Mouse (Mus musculus) heart, embryonic 15.5 days (tissue): ENCODE measurements around the gene A1bg. TPM values are rescaled to one million over a fixed set of nuclear protein-coding genes. Genes with fewer than 3 reads are reported as not detected.

Experiments used
- ATAC-seq: fragments of 200-750 bp; cut with Nextera tagmentation; replicated peaks from 2 replicates; pipeline ENCODE4 v1.8.0; 2017; ENCODE audit warnings: low read depth, moderate TSS enrichment; ENCODE audit not compliant: insufficient number of reproducible peaks, insufficient read depth, low FRiP score
- H3K27ac ChIP-seq: fragments of 300-500 bp; sonication (generic); 2 replicates; pipeline ENCODE4 v1.5.1; 2015; ENCODE audit warnings: mild to moderate bottlenecking, inconsistent platforms
- H3K27me3 ChIP-seq: fragments of 300-500 bp; sonication (generic); 2 replicates; pipeline ENCODE4 v1.6.1; 2015; ENCODE audit warnings: inconsistent platforms
- H3K36me3 ChIP-seq: fragments of 300-500 bp; sonication (generic); 2 replicates; pipeline ENCODE4 v1.6.1; 2015; ENCODE audit warnings: mild to moderate bottlenecking, inconsistent platforms
- H3K4me1 ChIP-seq: fragments of 300-500 bp; sonication (generic); replicated peaks from 2 replicates; pipeline ENCODE4 v1.6.1; 2015; ENCODE audit warnings: inconsistent platforms
- H3K4me2 ChIP-seq: fragments of 300-500 bp; sonication (generic); 2 replicates; pipeline ENCODE4 v1.6.1; 2015; ENCODE audit warnings: inconsistent platforms, mild to moderate bottlenecking, moderate library complexity
- H3K4me3 ChIP-seq: fragments of 300-500 bp; sonication (generic); 2 replicates; pipeline ENCODE4 v1.5.1; 2015; ENCODE audit warnings: mild to moderate bottlenecking, inconsistent platforms
- H3K9ac ChIP-seq: fragments of 300-500 bp; sonication (generic); 2 replicates; pipeline ENCODE4 v1.6.1; 2015; ENCODE audit warnings: mild to moderate bottlenecking, inconsistent platforms
- H3K9me3 ChIP-seq: fragments of 300-500 bp; sonication (generic); replicated peaks from 2 replicates; pipeline ENCODE4 v1.6.1; 2016; ENCODE audit warnings: inconsistent platforms
- WGBS: fragments of 180-500 bp; shearing (Covaris S2); methylation state at CpG from one replicate; pipeline ENCODE4 v1.1.7; 2015; ENCODE audit warnings: mixed read lengths; 5-methylcytosine and 5-hydroxymethylcytosine counted together
- polyA plus RNA-seq: library from polyadenylated mRNA; unstranded; fragments of >200 nt; fragmentation: Nextera tagmentation; extraction: Ambion mirVana; gene quantifications from 2 replicates; pipeline ENCODE4 v1.2.1, GENCODE M21; 2015

A1bg gene
- polyA plus RNA-seq, 1 experiment from 2014 or later: not detected

DNA sequence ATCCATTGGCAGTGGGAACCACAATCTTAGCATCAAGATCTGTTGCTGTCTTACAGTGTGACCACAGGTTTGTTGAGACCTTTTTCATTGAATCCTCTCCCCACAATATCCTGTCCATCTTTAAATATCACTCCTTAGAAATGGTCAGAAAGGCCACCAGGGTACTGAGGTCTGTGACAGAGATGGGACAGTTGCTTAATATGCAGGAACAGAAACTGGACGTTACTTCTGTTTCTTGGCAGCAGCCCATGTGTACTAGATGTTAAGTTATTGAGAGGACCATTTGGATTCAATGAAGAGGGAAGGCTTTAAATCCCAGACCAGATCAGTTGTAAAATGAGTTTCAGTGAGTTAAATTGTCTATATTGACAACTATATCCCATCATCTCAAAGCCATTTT, 67.7 kb downstream of the A1bg start:
- H3K9me3 ChIP-seq: no peaks in the 10 kb centered on the region; the same call in 1 of the 2 replicates
- no peaks in the 10 kb centered on the region for H3K27me3 ChIP-seq
- no peak for ATAC-seq
- H3K27ac ChIP-seq: no peak overlapping the region
- 62% methylated on average over 1 of the region's 1 CpGs for WGBS
- H3K9ac ChIP-seq: no peak overlapping the region
- H3K4me2 ChIP-seq: no peak overlapping the region
- peaks cover 6% of the 10 kb centered on the region; the same call in 1 of the 2 replicates for H3K4me1 ChIP-seq
- no peaks in the 10 kb centered on the region for H3K36me3 ChIP-seq
- no peak overlapping the region for H3K4me3 ChIP-seq

DNA sequence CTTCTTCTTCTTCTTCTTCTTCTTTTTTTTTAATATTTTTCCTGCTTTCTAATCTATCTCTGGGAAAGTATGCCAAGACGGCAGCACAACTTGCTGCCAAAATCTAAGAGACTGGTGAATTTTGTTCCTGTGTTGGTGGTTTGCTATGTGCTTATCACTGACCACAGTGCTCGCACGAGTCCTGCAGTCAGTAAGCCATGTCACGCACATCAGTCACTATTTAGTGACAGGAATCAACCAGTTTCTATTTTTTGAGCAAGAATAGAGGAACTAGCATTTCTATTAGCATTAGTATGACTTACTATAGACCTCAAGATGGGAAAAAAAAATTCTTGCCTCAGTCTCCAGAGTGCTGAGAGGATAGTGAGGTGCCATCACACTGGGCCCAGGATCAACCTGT, 68.7 kb downstream of the A1bg start:
- Histone ChIP-seq H3K27me3 (no peaks in the 10 kb centered on the region), H3K36me3 (no peaks in the 10 kb centered on the region), H3K4me2 (no peak overlapping the region), H3K4me1 (peaks cover 11% of the 10 kb centered on the region; the same call in 1 of the 2 replicates), H3K4me3 (no peak overlapping the region), H3K9me3 (no peaks in the 10 kb centered on the region; the same call in 1 of the 2 replicates), H3K27ac (no peak overlapping the region), H3K9ac (no peak overlapping the region)
- no peak for ATAC-seq
- WGBS: 78% methylated on average over 4 of the region's 4 CpGs

DNA sequence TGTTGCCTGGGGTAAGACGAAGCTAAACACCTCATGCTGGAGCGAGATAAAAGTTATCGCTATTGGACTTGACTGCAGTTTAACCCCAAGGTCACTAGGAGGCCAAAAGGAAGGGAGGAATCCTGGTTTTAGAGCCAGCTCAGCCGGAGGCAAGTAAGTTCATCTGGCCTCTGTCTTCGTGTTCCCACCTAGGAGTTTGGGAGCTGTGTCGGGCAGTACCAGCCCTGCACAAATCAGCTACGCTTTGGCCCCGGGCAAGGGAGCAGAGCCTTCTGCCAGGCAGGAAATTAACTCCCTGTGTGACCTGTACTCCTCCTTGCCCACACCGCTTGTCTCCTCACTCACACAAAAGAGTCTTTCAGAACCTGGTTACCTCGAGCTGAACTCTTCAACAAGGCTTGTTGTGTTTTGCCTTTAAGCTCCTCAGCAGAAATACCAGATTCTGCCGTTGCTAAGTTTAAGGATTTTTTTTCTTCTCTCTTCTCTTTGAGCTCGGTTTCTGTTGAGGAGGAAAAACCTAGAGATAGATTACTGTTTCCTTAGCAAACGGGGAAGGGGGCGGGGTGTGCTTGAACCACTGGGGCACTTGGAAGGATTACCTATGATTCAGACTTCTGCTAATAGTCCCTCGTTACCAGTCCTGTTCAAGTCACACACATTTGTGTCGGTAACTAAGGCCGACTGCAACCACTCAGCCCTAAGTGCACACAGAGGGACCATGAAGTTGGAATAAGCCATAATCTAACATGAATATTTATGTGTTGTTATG, 69.4 kb downstream of the A1bg start, which contains the start of gene Fam84b:
TSS of gene Fam84b (minus strand) at position 548 of the 769 bp plus-strand sequence.
- 31% methylated on average over 17 of the region's 17 CpGs for WGBS
- H3K36me3 ChIP-seq: no peaks in the 10 kb centered on the region
- H3K9me3 ChIP-seq: no peaks in the 10 kb centered on the region; the same call in 1 of the 2 replicates
- peak; percentile 62 for ATAC-seq
- H3K4me2 ChIP-seq: peak within 1 kb of the TSS; percentile 21; the same call in 1 of the 2 replicates
- peak within 1 kb of the TSS; percentile 21; the same call in 1 of the 2 replicates for H3K27ac ChIP-seq
- no peak within 1 kb of the TSS for H3K4me3 ChIP-seq
- peaks cover 11% of the 10 kb centered on the region; the same call in 1 of the 2 replicates for H3K4me1 ChIP-seq
- H3K9ac ChIP-seq: no peak within 1 kb of the TSS
- no peaks in the 10 kb centered on the region for H3K27me3 ChIP-seq

DNA sequence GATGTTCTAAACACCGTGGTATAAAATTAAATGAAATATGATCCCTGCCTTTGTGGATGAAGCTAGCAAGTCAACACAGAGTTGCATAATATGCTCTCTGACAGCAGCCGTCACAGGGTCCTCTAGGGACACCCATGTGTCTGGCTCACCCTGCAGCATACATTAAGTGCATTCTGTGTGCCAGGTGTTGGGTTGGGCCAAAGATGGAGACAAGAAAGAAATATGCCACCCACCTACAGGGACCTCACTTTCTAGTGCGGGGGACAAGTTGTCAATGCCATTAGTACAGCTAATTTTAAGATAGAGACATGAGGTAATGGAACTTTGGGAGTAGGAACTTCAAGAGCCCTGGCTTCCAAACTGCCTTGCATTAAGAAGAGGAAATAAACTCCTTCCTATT, 74.2 kb downstream of the A1bg start:
- 52% methylated on average over 3 of the region's 3 CpGs for WGBS
- H3K27ac ChIP-seq: no peak overlapping the region
- H3K36me3 ChIP-seq: no peaks in the 10 kb centered on the region
- H3K9ac ChIP-seq: no peak overlapping the region
- H3K4me3 ChIP-seq: no peak overlapping the region
- no peaks in the 10 kb centered on the region for H3K27me3 ChIP-seq
- no peak overlapping the region for H3K4me2 ChIP-seq
- H3K9me3 ChIP-seq: no peaks in the 10 kb centered on the region
- H3K4me1 ChIP-seq: peaks cover 11% of the 10 kb centered on the region; the same call in 1 of the 2 replicates
- ATAC-seq: no peak

Other genes starting within 250 kb of the A1bg start
- 4.4 and 5.5 TPM in 2 replicates for gene Fam84b, start 69.2 kb downstream of the A1bg start, polyA plus RNA-seq